Mouse (Mus musculus) cerebellum, adult 8-10 months (tissue): ENCODE results near the gene Tbcb.
"Not testable (repeated sequence)": the region's sequence is repeated elsewhere in the genome, so short reads cannot be mapped to it uniquely, and the experiment has no call there.

Source experiments
- DNase-seq: peaks from one replicate; pipeline ENCODE4 v3.0.0; 2022

Tbcb gene

GRCm38 (mm10) chr7:30193013-30193412, 39.1 kb downstream of the Tbcb start:
- DNase-seq: no peak

- DNase-seq: no peak
These were observed 40.0 kb downstream of the Tbcb start for GRCm38 (mm10) chr7:30192088-30192487.

GRCm38 (mm10) chr7:30189116-30189491, 43.0 kb downstream of the Tbcb start:
- DNase-seq: no peak

GRCm38 (mm10) chr7:30188344-30189115, 43.5 kb downstream of the Tbcb start:
- DNase-seq: no peak

- no peak for DNase-seq
These were observed 47.3 kb downstream of the Tbcb start for GRCm38 (mm10) chr7:30184641-30185348.

- peak; percentile 64 for DNase-seq
These were observed 48.2 kb downstream of the Tbcb start, which contains the start of gene Cox7a1 for GRCm38 (mm10) chr7:30183879-30184289. Gene Cox7a1, plus strand, starts transcription at chr7:30184144.

- DNase-seq: not testable (repeated sequence)
These were observed 48.9 kb downstream of the Tbcb start for GRCm38 (mm10) chr7:30183189-30183588.

- DNase-seq: not testable (repeated sequence)
These were observed 50.1 kb downstream of the Tbcb start for GRCm38 (mm10) chr7:30181929-30182328.

- DNase-seq: peak; percentile 80
These were observed 50.8 kb downstream of the Tbcb start for GRCm38 (mm10) chr7:30181308-30181707.

GRCm38 (mm10) chr7:30178256-30178655, 53.8 kb downstream of the Tbcb start:
- DNase-seq: no peak

GRCm38 (mm10) chr7:30176474-30176873, 55.6 kb downstream of the Tbcb start:
- no peak for DNase-seq
